Mouse (Mus musculus): ENCODE data around the gene Lrmda.

GRCm38 (mm10) chr14:23094546-23095157 is 1075.1 kb downstream of the Lrmda start:
- TF ChIP-seq CTCF (IDR thresholded peaks at IDR 0.05; ENCODE audit: extremely low read depth, insufficient read length, insufficient replicate concordance, low read depth, low read length) (no peak), POLR2A (IDR thresholded peaks at IDR 0.05; ENCODE audit: low read depth, low read length) (no peak)
